ENCODE assay signal across 11 mouse cellular contexts in genomic region chr6:134601130-134601529, GRCm38 (mm10). TPM values are rescaled to one million over a fixed set of nuclear protein-coding genes. Genes with fewer than 3 reads are reported as not detected.
DNase-seq lines count a peak whose midpoint lies in the region; TF ChIP-seq lines count a peak whose summit lies in the region.
"Had no signal": no experiment of that assay in that cellular context is flagged by ENCODE, and none has a peak within 500 bp of the region (broad histone marks: within the 10 kb centered on the region; RNA-seq: fewer than 3 reads in every experiment).

No protein-coding gene starts in this region.

- no peaks in the 10 kb centered on the region for H3K27me3 ChIP-seq in small intestine, adult 2 months (ENCODE audit: control insufficient read depth, insufficient read depth, low read length)
- H3K27me3 ChIP-seq: heart, embryonic 15.5 days had no signal

- H3K27ac ChIP-seq in gastrocnemius, adult 2 months, result peak overlapping the region; percentile 76
- H3K27ac ChIP-seq in small intestine, adult 2 months (ENCODE audit: insufficient read depth, low read depth, low read length), result peak overlapping the region; percentile 54
- H3K27ac ChIP-seq: heart, embryonic 15.5 days had no signal

- no peak for DNase-seq in gastrocnemius, adult 2 months
- no peak for DNase-seq in gastrocnemius, adult 8-10 months (ENCODE audit: low spot score in 2 of 2)
- DNase-seq in testis, postnatal 14 days (ENCODE audit: low spot score), result peak; percentile 55
- no peak for DNase-seq in testis, postnatal 10 days (ENCODE audit: low spot score)
- peak; percentile 47 for DNase-seq in forelimb bud, embryonic 11.5 days (ENCODE audit: low read depth, low spot score)
- no peak for DNase-seq in thymus, postnatal 10 days (ENCODE audit: low spot score in 2 of 2)
- no peak for DNase-seq in urinary bladder, adult 18-20 months (ENCODE audit: low spot score in 2 of 2)
- DNase-seq: lung, postnatal 10 days; thymus, adult 18-20 months had no signal

- 52% methylated on average over 7 of the region's 7 CpGs for WGBS in small intestine, adult 2 months

- H3K36me3 ChIP-seq in small intestine, adult 2 months (ENCODE audit: control insufficient read depth, insufficient read depth, low read length), result no peaks in the 10 kb centered on the region
- H3K36me3 ChIP-seq: heart, embryonic 15.5 days had no signal

- H3K4me3 ChIP-seq in gastrocnemius, adult 2 months, result no peak overlapping the region
- H3K4me3 ChIP-seq in small intestine, adult 2 months (ENCODE audit: low read depth, low read length), result no peak overlapping the region
- H3K4me3 ChIP-seq: heart, embryonic 15.5 days had no signal

- intact Hi-C loops in gastrocnemius, adult 2 months (cut with DNase I), result no loop called here

- no peak for TF ChIP-seq CTCF in gastrocnemius, adult 2 months (IDR thresholded peaks at IDR 0.05)
- TF ChIP-seq CTCF in small intestine, adult 2 months (IDR thresholded peaks at IDR 0.05; ENCODE audit: extremely low read depth, insufficient read length, insufficient replicate concordance, low read depth, low read length), result no peak

- peaks cover 15% of the 10 kb centered on the region; the same call in 1 of the 2 replicates for H3K4me1 ChIP-seq in small intestine, adult 2 months (ENCODE audit: control insufficient read depth, insufficient read depth, insufficient read length, low read length)

- no peak for TF ChIP-seq POLR2A in small intestine, adult 2 months (IDR thresholded peaks at IDR 0.05; ENCODE audit: low read depth, low read length)

RNA-seq across cellular contexts. Expression of gene Mansc1, which starts 31.2 kb away (rescaled TPM):
- 1 to 10 TPM in 1 of 2 experiments, under 1 TPM in 1; 0.98 to 1.1 TPM for total RNA-seq in gastrocnemius, adult 2 months (2021)
- 1 to 10 TPM in 1 of 4 experiments, under 1 TPM in 3; 0.46 to 1.0 (median 0.75) TPM for total RNA-seq in gastrocnemius, adult 8-10 months (2022)
- polyA plus RNA-seq in small intestine, adult 2 months (2012; rRNA removed), result 6.9 and 7.7 TPM in 2 replicates

RNA-seq across cellular contexts. Expression of gene Lrp6, which starts 34.4 kb away (rescaled TPM):
- total RNA-seq in gastrocnemius, adult 2 months (2021), result 10 to 100 TPM; 45.0 to 46.7 TPM
- 10 to 100 TPM; 35.7 to 50.1 (median 41.2) TPM for total RNA-seq in gastrocnemius, adult 8-10 months (2022)
- 8.5 and 22.9 TPM in 2 replicates for polyA plus RNA-seq in small intestine, adult 2 months (2012; rRNA removed)

RNA-seq across cellular contexts. Expression of gene Borcs5, which starts 38.2 kb away (rescaled TPM):
- total RNA-seq in gastrocnemius, adult 2 months (2021), result 10 to 100 TPM; 15.1 to 17.1 TPM
- 10 to 100 TPM; 16.8 to 18.8 (median 17.4) TPM for total RNA-seq in gastrocnemius, adult 8-10 months (2022)
- 7.8 and 12.5 TPM in 2 replicates for polyA plus RNA-seq in small intestine, adult 2 months (2012; rRNA removed)

Comparison
In these comparisons a context has a peak if more than half of its experiments do, and no peak if none do; other contexts are left out.
1. DNase-seq: peak in testis, postnatal 14 days (single experiment) and forelimb bud, embryonic 11.5 days (single experiment); none in gastrocnemius, adult 2 months (single experiment), gastrocnemius, adult 8-10 months (0 of 2), testis, postnatal 10 days (single experiment), thymus, postnatal 10 days (0 of 2) and urinary bladder, adult 18-20 months (0 of 2).